Mouse (Mus musculus) midbrain, embryonic 10.5 days (tissue): ENCODE results near the gene Sptssa. TPM values are rescaled to one million over a fixed set of nuclear protein-coding genes. Genes with fewer than 3 reads are reported as not detected.

Source experiments
- DNase-seq: peaks from one replicate; pipeline ENCODE4 v3.0.0-alpha.2; 2017; ENCODE audit warnings: low spot score
- H3K27ac ChIP-seq: fragments of 300-500 bp; sonication (generic); replicated peaks from 2 replicates; pipeline ENCODE4 v1.5.1; 2016; ENCODE audit warnings: mild to moderate bottlenecking
- H3K27me3 ChIP-seq: fragments of 300-500 bp; sonication (generic); 2 replicates; pipeline ENCODE4 v1.6.1; 2016; ENCODE audit warnings: low read depth, mild to moderate bottlenecking; ENCODE audit not compliant: poor library complexity, severe bottlenecking
- H3K36me3 ChIP-seq: fragments of 300-500 bp; sonication (generic); 2 replicates; pipeline ENCODE4 v1.6.1; 2016; ENCODE audit warnings: mild to moderate bottlenecking, moderate library complexity
- H3K4me1 ChIP-seq: fragments of 300-500 bp; sonication (generic); 2 replicates; pipeline ENCODE4 v1.6.1; 2016
- H3K4me3 ChIP-seq: fragments of 300-500 bp; sonication (generic); 2 replicates; pipeline ENCODE4 v1.5.1; 2016; ENCODE audit warnings: mild to moderate bottlenecking, moderate library complexity
- H3K9me3 ChIP-seq: fragments of 300-500 bp; sonication (generic); replicated peaks from 2 replicates; pipeline ENCODE4 v1.6.1; 2016; ENCODE audit warnings: mild to moderate bottlenecking
- WGBS: fragments of 180-500 bp; shearing (Covaris S2); methylation state at CpG from one replicate; pipeline ENCODE4 v1.1.7; 2016; 5-methylcytosine and 5-hydroxymethylcytosine counted together
- polyA plus RNA-seq: library from polyadenylated mRNA; unstranded; fragments of >200 nt; fragmentation: Nextera tagmentation; extraction: Ambion mirVana; gene quantifications from 2 replicates; pipeline ENCODE4 v1.2.1, GENCODE M21; 2016

Sptssa gene
- polyA plus RNA-seq, result 175 and 179 TPM in 2 replicates

DNA sequence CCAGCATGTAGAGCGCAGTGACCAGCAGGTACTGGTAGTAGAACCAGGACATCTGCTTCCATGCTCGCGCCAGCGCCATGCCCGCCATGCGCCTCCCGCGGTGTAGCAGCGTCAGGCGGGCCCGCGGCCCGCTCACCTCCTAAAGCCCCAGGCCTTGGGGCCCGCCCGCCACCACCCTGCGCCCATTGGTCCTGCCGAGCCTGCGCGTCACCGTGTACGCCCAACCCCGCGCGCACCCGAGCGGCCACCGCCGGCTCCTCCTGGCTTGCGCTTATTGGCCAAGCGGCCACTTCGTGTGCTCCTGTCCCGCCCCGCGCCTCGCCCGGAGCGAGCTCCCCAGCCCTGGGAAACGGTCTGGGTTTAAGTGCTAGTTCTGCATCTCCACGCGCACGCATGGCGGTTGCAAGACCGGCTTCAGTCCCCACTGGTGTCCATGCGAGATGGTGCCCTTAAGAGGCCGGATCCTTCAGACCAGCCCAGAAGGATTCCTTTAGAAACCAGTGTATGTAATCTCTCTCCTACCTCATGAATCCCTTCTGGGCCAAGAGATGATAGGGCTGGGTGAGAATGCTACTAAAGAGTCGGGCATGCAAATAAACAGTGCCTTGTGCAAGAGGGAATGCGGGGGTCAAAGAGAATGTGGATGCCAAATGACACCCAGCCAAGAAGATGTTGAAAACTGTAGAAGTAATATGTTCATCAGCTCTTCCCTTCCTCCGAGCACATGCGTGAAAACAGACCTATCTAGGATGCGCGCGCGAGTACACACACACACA, at the start of gene Sptssa:
Gene Sptssa, minus strand, starts transcription at position 178 of the 776 bp plus-strand sequence.
- Histone ChIP-seq H3K27me3 (no peaks in the 10 kb centered on the region), H3K27ac (peak within 1 kb of the TSS; percentile 94), H3K4me3 (peak within 1 kb of the TSS; percentile 76), H3K9me3 (no peaks in the 10 kb centered on the region; the same call in 1 of the 2 replicates), H3K4me1 (peaks cover 26% of the 10 kb centered on the region), H3K36me3 (no peaks in the 10 kb centered on the region)
- peak; percentile 97 for DNase-seq
- WGBS, result 10% methylated on average over 53 of the region's 53 CpGs

DNA sequence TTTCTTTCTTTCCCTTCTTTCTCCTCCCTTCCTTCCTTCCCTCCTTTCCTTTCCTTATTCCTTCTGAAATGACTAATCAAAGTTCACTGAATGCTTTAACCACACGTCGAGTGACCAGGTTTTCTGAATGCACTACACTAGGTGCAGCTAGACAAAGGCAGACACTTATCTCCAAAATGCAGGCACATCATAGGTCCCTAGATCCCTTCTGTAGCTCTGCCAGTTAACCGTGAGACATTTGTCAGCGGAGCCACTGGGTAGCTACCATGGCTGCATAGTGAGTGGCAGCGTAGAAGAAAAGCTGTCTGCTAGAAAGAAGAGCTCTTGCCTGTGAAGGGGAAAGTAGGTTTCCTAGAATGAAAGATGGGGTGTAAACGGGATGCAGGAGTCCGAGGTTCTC, 43.0 kb upstream of the Sptssa start:
- no peaks in the 10 kb centered on the region for H3K27me3 ChIP-seq
- peaks cover 6% of the 10 kb centered on the region for H3K4me1 ChIP-seq
- no peaks in the 10 kb centered on the region for H3K9me3 ChIP-seq
- H3K4me3 ChIP-seq, result no peak overlapping the region
- no peak for DNase-seq
- H3K36me3 ChIP-seq, result no peaks in the 10 kb centered on the region
- H3K27ac ChIP-seq, result no peak overlapping the region
- WGBS, result 82% methylated on average over 7 of the region's 7 CpGs

DNA sequence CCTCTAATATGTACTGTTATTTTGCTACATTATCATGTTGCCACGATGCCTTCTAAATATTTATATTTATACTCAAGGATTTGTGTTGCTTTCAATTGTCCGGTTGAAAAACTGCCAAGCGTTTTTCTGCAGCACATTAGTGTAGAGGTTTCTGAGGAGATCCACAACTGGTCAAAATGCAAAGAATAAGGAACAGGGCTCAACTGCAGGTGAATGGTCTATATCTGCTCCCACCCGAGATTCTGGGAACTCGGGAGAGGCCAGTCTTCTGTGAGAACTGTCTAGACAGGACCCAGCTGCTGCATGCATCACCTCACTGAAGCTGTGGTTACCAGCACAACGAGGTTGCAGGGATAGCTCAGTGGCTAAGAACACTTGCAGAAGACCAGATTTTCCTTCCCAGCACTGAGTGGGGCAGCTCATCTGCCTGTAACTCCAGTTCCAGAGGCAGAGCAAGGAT, 41.4 kb upstream of the Sptssa start:
- Histone ChIP-seq H3K27ac (no peak overlapping the region), H3K4me1 (peaks cover 6% of the 10 kb centered on the region), H3K9me3 (no peaks in the 10 kb centered on the region), H3K27me3 (no peaks in the 10 kb centered on the region), H3K36me3 (no peaks in the 10 kb centered on the region; the same call in 1 of the 2 replicates), H3K4me3 (no peak overlapping the region)
- DNase-seq, result no peak
- WGBS, result 69% methylated on average over 6 of the region's 6 CpGs

DNA sequence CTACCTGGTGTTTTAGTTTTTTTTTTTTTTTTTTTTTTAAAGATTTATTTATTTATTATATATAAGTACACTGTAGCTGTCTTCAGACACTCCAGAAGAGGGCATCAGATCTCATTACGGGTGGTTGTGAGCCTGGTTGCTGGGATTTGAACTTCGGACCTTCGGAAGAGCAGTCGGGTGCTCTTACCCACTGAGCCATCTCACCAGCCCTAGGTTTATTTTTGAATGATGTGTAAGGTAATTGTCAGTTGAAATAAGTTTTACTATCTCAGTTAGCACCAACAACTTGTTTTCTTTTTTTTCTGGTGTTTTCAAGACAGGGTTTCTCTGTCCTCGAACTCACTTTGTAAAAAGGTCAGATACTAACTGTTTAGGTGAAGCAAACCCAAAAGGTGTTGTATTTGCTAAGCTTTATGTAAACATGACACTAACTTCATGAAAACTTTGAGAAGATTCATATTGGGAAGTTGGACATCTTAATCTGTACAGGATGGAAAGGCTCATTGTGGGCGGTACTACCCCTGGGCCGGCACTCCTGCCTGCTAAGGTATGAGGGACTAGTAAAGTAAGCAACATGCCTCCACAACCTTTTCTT, 40.7 kb upstream of the Sptssa start:
- peak; percentile 18 for DNase-seq
- WGBS, result 17% methylated on average over 7 of the region's 7 CpGs
- Histone ChIP-seq H3K9me3 (no peaks in the 10 kb centered on the region), H3K27me3 (no peaks in the 10 kb centered on the region), H3K4me1 (peaks cover 6% of the 10 kb centered on the region), H3K4me3 (no peak overlapping the region), H3K36me3 (peaks cover 6% of the 10 kb centered on the region), H3K27ac (no peak overlapping the region)

DNA sequence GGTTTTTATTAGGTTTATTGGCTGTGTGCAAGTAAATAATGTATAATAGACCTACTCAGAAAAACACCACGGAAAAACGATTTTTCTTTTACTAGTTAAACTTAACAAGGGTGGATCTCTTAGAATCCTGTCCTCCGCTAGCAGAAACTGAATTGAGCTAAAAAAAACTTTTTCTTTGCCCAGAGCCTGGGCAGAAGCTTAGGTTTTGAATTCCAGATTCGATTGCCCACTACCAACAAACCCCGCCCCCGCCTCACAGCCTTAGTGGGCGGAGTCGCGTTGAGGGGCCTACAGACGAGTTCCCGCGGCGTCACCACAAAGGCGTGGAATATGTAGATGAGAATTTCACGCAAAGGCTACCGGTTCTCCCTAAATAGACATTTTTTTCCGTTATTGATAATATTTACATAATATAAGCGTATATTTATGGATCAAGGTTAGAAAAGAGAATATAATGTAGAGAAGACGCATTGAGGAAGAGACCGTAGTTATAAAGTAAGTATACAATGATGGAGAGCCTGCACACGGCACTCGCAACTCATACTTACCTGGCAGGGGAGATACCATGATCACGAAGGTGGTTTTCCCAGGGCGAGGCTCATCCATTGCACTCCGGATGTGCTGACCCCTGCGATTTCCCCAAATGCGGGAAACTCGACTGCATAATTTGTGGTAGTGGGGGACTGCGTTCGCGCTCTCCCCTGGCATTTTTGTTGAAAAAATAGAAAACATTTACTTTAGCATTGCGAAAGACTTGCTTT, 40.0 kb upstream of the Sptssa start:
- peak; percentile 93 for DNase-seq
- WGBS, result under 1% methylated on average over 32 of the region's 32 CpGs

DNA sequence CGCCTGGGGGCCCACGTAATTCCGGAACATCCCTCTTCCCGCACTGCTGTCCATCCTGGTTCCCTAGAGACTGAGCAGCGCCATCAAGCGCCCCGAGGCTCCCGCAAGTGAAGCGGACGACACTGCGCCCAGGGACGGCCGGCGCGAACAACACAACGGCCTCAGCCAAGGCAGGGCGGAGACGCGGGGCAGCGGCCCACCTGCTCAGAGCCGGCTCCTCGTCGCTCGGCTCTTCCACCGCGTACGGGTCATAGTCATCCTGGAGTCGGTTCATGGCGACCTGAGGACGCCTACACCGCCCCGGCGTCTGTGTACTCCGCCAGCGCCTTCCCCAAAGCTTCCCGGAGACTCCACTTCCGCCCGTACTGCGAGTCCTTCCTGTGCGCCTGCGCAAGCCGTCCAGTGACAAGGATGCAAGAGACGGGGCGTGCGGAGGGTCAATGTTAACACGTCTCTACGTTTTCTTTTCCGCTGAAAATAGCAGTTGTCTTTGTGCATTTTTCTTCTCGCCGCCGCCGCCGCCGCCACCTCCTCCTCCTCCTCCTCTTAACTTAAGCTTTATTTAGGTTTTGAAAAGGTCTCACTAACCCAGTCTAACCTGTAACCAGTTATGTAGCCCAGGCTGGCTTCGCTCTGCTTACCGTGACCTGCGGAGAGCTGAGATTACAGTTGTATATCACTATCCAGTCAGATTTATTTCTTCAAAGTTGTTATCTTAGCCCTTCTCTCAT, 39.3 kb upstream of the Sptssa start, which contains the start of gene Eapp:
Gene Eapp, minus strand, starts transcription at position 387 of the 731 bp plus-strand sequence.
- under 1% methylated on average over 57 of the region's 57 CpGs for WGBS
- Histone ChIP-seq H3K36me3 (peaks cover 21% of the 10 kb centered on the region), H3K27me3 (no peaks in the 10 kb centered on the region), H3K4me3 (peak within 1 kb of the TSS; percentile 78), H3K4me1 (peaks cover 6% of the 10 kb centered on the region), H3K27ac (peak within 1 kb of the TSS; percentile 96), H3K9me3 (no peaks in the 10 kb centered on the region)
- peak; percentile 96 for DNase-seq

More for the DNA sequence above, 40.0 kb upstream of the Sptssa start:
- Histone ChIP-seq H3K36me3 (peaks cover 13% of the 10 kb centered on the region), H3K27ac (peak overlapping the region; percentile 96), H3K9me3 (no peaks in the 10 kb centered on the region), H3K4me1 (peaks cover 6% of the 10 kb centered on the region), H3K27me3 (no peaks in the 10 kb centered on the region), H3K4me3 (peak overlapping the region; percentile 78)

DNA sequence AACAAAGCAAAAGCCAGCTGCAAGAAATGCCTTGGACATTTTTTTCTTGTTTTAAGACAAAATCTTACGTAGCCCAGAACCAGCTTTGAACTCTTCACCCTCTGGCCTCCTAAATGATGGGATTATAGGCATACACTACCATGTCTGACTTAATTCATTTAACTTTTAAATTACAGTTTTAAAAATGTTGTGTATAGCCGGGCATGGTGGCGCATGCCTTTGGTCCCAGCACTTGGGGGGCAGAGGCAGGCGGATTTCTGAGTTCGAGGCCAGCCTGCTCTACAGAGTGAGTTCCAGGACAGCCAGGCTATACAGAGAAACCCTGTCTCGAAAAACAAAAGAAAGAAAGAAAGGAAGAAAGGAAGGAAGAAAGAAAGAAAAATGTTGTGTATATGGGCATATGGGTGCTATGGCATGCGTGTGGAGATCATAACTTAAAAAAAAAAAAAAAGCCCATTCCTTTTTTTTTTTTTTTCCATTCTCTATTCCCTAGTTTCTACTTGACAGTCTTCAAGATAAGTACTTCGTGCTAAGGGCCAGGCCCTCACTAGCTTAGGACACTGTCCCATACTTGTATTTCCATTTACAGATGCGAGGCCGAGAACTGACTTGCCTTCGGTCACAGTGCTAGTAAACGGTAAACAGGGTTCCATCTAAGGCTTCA, 38.6 kb upstream of the Sptssa start:
- Histone ChIP-seq H3K27ac (peak overlapping the region; percentile 96), H3K4me3 (peak overlapping the region; percentile 78), H3K4me1 (peaks cover 6% of the 10 kb centered on the region), H3K36me3 (peaks cover 28% of the 10 kb centered on the region), H3K27me3 (no peaks in the 10 kb centered on the region), H3K9me3 (no peaks in the 10 kb centered on the region)
- WGBS, result 43% methylated on average over 12 of the region's 12 CpGs
- DNase-seq, result no peak

DNA sequence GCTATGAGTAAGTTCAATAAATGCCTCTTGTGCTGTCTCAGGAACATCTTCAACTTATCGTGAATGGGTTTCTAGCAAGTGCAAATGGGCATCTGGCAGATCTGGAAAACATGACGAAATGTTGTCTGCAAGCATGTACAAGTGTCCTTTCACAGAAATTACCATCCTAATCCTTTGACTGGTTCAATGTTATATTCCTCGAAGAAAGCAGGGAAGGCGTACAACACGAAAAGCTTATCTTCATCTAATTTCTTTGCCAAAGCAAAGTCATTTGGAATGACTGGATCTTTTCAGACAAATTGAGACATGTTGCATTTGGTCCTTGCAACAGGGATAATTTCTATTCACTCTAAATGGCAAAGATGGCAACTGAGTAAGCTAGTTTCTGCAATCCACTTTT, 32.7 kb upstream of the Sptssa start:
- 93% methylated on average over 5 of the region's 5 CpGs for WGBS
- Histone ChIP-seq H3K4me3 (no peak overlapping the region), H3K4me1 (no peaks in the 10 kb centered on the region), H3K27ac (no peak overlapping the region), H3K36me3 (peaks cover 77% of the 10 kb centered on the region), H3K27me3 (no peaks in the 10 kb centered on the region), H3K9me3 (no peaks in the 10 kb centered on the region)
- no peak for DNase-seq

DNA sequence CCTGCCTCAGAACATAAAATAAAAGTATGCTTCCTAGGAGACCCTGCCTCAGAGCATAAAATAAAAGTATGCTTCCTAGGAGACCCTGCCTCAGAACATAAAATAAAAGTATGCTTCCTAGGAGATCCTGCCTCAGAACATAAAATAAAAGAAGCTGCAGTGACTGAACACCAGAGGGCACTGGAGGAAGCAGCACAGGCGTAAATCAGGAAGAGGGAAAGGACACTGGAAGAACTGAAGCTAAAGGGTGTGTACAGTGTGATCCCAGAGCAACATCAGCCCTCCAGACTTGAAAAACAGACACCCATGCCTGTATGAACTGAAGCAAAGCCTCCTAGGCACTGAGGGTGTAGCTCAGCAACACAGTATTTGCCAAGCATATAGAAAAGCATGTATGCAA, 26.8 kb upstream of the Sptssa start:
- no peaks in the 10 kb centered on the region for H3K4me1 ChIP-seq
- H3K27me3 ChIP-seq, result no peaks in the 10 kb centered on the region
- H3K4me3 ChIP-seq, result no peak overlapping the region
- no peak for DNase-seq
- WGBS, result 12% methylated on average over 1 of the region's 1 CpGs
- H3K27ac ChIP-seq, result no peak overlapping the region
- no peaks in the 10 kb centered on the region for H3K9me3 ChIP-seq
- peaks cover 60% of the 10 kb centered on the region for H3K36me3 ChIP-seq

DNA sequence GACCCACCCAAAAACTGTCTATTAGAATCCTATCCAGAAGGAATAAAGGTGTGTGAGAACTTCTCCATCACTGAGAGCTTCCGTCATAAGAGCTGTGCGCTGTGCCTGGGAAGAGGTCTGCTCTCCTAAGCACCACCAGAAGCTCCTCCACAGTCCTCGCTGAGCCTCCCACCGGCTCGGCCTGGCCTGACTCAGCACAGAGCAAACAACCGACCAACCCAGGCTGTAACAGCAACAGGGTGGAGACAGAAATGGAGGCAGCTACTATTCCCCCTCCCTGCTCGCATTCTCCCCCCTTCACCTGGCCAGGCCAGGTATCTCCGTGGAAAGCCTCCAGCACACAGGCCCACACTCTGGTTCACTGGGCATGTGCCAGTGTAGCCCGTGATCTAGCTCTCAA, 20.3 kb upstream of the Sptssa start:
- Histone ChIP-seq H3K27ac (no peak overlapping the region), H3K9me3 (no peaks in the 10 kb centered on the region), H3K4me1 (no peaks in the 10 kb centered on the region), H3K4me3 (no peak overlapping the region), H3K27me3 (no peaks in the 10 kb centered on the region), H3K36me3 (peaks cover 82% of the 10 kb centered on the region)
- DNase-seq, result no peak
- 93% methylated on average over 9 of the region's 9 CpGs for WGBS

DNA sequence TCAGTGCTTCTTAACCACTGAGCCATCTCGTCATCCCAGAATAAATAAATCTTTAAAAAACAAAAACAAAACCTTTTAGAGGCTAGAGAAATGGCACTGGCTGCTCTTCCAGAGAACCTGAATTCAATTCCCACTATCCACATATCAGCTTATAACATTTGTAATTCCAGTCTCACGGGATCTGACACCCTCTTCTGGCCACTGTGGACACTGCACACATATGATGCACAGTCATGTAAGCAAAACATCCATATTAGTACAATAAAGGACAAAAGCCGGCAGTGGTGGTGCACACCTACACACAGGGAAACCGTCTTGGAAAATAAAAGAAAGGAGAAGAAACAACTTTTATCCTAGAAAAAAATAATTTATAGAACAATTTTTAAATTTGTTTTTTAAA, 19.0 kb upstream of the Sptssa start:
- Histone ChIP-seq H3K27me3 (no peaks in the 10 kb centered on the region), H3K4me1 (no peaks in the 10 kb centered on the region), H3K4me3 (no peak overlapping the region), H3K36me3 (peaks cover 90% of the 10 kb centered on the region), H3K9me3 (no peaks in the 10 kb centered on the region), H3K27ac (no peak overlapping the region)
- 93% methylated on average over 4 of the region's 4 CpGs for WGBS
- DNase-seq, result no peak

DNA sequence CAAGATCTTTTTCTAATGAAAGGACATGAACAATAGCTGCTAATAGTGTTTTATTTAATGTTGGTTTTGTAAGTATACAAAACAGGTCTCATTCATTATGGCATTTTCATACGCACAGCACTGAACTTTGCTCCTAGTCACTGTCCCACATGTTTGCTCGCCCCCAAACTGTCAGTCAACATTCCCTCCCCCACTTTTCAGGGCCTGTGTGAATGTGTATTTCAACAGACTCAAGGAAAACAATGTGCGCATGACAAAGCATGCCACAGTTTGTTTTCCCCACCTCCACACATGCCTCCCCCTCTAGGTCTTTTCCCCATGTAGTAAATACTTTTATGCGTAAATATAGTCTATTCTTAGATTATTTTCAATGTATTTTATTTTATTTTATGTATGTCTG, 14.9 kb upstream of the Sptssa start:
- no peak for DNase-seq
- Histone ChIP-seq H3K27ac (no peak overlapping the region), H3K4me1 (no peaks in the 10 kb centered on the region), H3K9me3 (no peaks in the 10 kb centered on the region), H3K36me3 (peaks cover 75% of the 10 kb centered on the region), H3K27me3 (no peaks in the 10 kb centered on the region), H3K4me3 (no peak overlapping the region)
- 91% methylated on average over 4 of the region's 4 CpGs for WGBS
